Mouse (Mus musculus) embryo, embryonic 10.5 days (tissue): ENCODE measurements around the gene Hs3st5.
"Not testable (repeated sequence)": the region's sequence is repeated elsewhere in the genome, so short reads cannot be mapped to it uniquely, and the experiment has no call there.

Experiments
- DNase-seq: peaks from one replicate; pipeline ENCODE4 v3.0.0-alpha.2; 2015; ENCODE audit warnings: low spot score

The Hs3st5 gene

GRCm38 (mm10) chr10:36557673-36558072 lies 51.1 kb downstream of the Hs3st5 start:
- DNase-seq, result no peak

- DNase-seq, result no peak
Observed at GRCm38 (mm10) chr10:36558736-36559135, 52.1 kb downstream of the Hs3st5 start.

GRCm38 (mm10) chr10:36567258-36567657 lies 60.6 kb downstream of the Hs3st5 start:
- peak; percentile 13 for DNase-seq

- no peak for DNase-seq
Observed at GRCm38 (mm10) chr10:36572540-36572939, 65.9 kb downstream of the Hs3st5 start.

- DNase-seq, result no peak
Observed at GRCm38 (mm10) chr10:36578375-36579145, 71.9 kb downstream of the Hs3st5 start.

GRCm38 (mm10) chr10:36610400-36610799 lies 103.8 kb downstream of the Hs3st5 start:
- DNase-seq, result no peak

GRCm38 (mm10) chr10:36611415-36611814 lies 104.8 kb downstream of the Hs3st5 start:
- DNase-seq, result not testable (repeated sequence)

- no peak for DNase-seq
Observed at GRCm38 (mm10) chr10:36623037-36623436, 116.4 kb downstream of the Hs3st5 start.

- DNase-seq, result no peak
Observed at GRCm38 (mm10) chr10:36627952-36628351, 121.3 kb downstream of the Hs3st5 start.

- DNase-seq, result no peak
Observed at GRCm38 (mm10) chr10:36631746-36632145, 125.1 kb downstream of the Hs3st5 start.

GRCm38 (mm10) chr10:36650653-36651052 lies 144.0 kb downstream of the Hs3st5 start:
- DNase-seq, result no peak

- no peak for DNase-seq
Observed at GRCm38 (mm10) chr10:36713974-36714373, 207.4 kb downstream of the Hs3st5 start.

- DNase-seq, result no peak
Observed at GRCm38 (mm10) chr10:36726239-36726638, 219.6 kb downstream of the Hs3st5 start.

GRCm38 (mm10) chr10:36729361-36730098 lies 222.9 kb downstream of the Hs3st5 start:
- DNase-seq, result peak; percentile 26

- DNase-seq, result no peak
Observed at GRCm38 (mm10) chr10:36739375-36739774, 232.8 kb downstream of the Hs3st5 start.

- DNase-seq, result no peak
Observed at GRCm38 (mm10) chr10:36750021-36750420, 243.4 kb downstream of the Hs3st5 start.

GRCm38 (mm10) chr10:36754471-36754870 lies 247.9 kb downstream of the Hs3st5 start:
- DNase-seq, result no peak

GRCm38 (mm10) chr10:36773595-36773994 lies 267.0 kb downstream of the Hs3st5 start:
- DNase-seq, result no peak

- DNase-seq, result no peak
Observed at GRCm38 (mm10) chr10:36774898-36775297, 268.3 kb downstream of the Hs3st5 start.

- no peak for DNase-seq
Observed at GRCm38 (mm10) chr10:36781641-36782040, 275.0 kb downstream of the Hs3st5 start.

GRCm38 (mm10) chr10:36786970-36787369 lies 280.4 kb downstream of the Hs3st5 start:
- DNase-seq, result no peak

- DNase-seq, result peak; percentile 68
Observed at GRCm38 (mm10) chr10:36791771-36792170, 285.2 kb downstream of the Hs3st5 start.

- DNase-seq, result no peak
Observed at GRCm38 (mm10) chr10:36795311-36795710, 288.7 kb downstream of the Hs3st5 start.
